Mouse (Mus musculus): ENCODE data around the gene Ccdc24. TPM values are rescaled to one million over a fixed set of nuclear protein-coding genes. Genes with fewer than 3 reads are reported as not detected.
A peak's percentile ranks its signal among the peaks of the same experiment; 100 is the strongest.

Ccdc24 gene
- 1 to 10 TPM in 1 of 2 experiments, under 1 TPM in 1; 0.79 to 2.0 TPM for total RNA-seq (2021)
- long read RNA-seq, experiment 1, result 0 reads
- long read RNA-seq, experiment 2, result 0 reads

DNA sequence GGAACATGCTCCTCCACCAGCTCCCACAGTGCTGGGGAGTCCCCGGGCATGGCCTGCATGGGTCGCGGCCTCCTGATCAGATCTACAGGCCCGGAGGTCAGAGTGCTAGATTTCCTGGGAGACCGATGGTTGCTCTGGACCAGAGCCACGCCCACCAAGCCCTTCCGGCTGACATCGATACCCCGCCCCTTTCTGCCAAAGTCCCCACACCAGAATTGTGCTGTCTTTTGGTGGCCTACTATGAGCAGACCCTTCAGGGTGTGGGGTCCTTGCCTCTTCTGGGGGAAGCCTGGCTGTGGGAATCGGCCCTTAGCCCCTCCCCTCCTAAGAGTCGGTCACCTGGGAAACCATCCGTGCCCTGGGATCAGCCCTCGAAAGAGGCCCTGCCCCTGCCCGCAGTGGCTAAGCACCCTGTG, at the start of gene Ccdc24:
TSS of gene Ccdc24 (minus strand) at position 87 of the 416 bp plus-strand sequence.
- Histone ChIP-seq H3K4me3 (no peak within 1 kb of the TSS), H3K27ac (no peak within 1 kb of the TSS)
- TF ChIP-seq CTCF (conservative IDR thresholded peaks at IDR 0.05), result no peak
- DNase-seq (ENCODE audit: low spot score in 2 of 2), result no peak

DNA sequence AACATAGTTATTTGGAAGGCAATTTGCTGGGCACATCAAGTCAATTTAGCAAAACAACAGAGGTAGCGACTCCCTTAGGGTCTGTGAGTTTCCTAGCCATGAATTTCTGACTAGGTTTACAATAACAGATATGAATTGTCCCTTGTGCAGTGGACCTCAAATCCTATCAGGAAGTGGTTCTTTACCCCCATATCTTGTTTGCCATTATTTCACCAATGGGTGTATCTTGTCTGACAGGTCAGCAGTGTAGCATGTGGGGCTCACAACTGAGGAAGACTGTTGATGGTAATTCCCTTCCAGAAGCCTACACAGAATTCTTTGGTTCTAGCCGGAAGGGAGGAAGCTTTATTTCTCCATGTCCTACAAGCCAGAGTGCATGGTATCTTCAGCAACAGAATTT, 49.0 kb upstream of the Ccdc24 start:
- Histone ChIP-seq H3K27ac (no peak overlapping the region), H3K4me3 (no peak overlapping the region)
- no peak for TF ChIP-seq CTCF (conservative IDR thresholded peaks at IDR 0.05)
- no peak for DNase-seq (ENCODE audit: low spot score in 2 of 2)

DNA sequence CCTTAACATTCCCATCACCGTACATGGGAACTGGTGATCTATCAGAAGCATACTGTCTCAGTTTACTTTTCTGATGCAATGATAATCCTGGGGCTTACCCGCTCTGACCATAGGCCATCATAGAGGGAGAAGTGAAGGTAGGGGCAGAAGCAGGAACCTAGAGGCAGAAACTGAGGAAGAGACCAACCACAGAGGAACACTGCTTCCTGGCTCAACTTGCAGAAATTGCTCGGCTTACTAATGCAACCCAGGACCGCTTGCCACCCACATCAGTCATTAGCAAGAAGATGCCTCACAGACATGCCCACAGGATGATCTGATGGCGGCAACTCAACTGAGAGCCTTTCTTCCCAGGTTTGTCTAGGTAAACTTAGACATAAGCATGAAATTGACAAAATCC, 46.4 kb upstream of the Ccdc24 start:
- no peak for DNase-seq (ENCODE audit: low spot score in 2 of 2)
- no peak for TF ChIP-seq CTCF (conservative IDR thresholded peaks at IDR 0.05)

DNA sequence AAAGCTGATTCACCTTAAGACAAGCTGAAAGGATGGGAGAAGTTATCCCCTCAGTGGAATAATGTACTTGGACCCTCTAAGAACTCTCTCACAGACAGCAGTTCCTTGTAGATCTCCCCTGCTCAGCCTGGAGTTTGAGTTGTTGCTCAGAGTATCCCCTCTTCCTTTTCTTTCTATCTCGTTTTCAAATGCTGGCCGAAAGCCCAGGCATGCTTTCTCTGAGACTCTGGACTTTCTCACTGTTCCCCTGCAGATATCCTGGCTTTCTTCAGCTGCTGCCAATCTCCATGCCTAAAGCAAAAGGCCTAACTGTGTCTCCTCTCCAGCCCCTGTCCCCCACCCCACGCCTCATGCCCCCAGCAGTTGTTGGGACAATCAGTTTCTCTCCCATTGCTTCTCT, 45.9 kb upstream of the Ccdc24 start:
- H3K4me3 ChIP-seq, result no peak overlapping the region
- TF ChIP-seq CTCF (conservative IDR thresholded peaks at IDR 0.05), result no peak
- H3K27ac ChIP-seq, result no peak overlapping the region
- DNase-seq (ENCODE audit: low spot score in 2 of 2), result no peak

More for the DNA sequence above, 46.4 kb upstream of the Ccdc24 start:
- no peak overlapping the region for H3K4me3 ChIP-seq
- no peak overlapping the region for H3K27ac ChIP-seq

DNA sequence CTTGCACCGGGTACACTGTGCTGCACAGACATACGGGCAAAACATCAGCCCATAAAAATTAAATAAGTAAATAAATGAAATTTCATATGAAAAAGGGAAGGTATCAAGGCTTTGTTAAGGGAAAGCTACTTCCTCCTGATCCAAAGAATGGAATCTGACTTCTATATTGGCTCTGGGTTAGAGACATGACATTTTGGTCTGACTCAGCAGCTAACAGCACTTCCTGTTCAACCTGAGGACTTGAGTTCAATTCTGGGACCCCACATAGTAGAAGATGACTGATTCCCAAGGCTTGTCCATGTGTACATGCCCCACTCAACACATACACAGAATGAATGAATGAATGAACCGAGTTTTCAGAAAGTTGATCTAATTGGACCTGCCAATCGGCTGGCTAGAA, 45.5 kb upstream of the Ccdc24 start:
- Histone ChIP-seq H3K4me3 (no peak overlapping the region), H3K27ac (no peak overlapping the region)
- no peak for TF ChIP-seq CTCF (conservative IDR thresholded peaks at IDR 0.05)
- no peak for DNase-seq (ENCODE audit: low spot score in 2 of 2)

DNA sequence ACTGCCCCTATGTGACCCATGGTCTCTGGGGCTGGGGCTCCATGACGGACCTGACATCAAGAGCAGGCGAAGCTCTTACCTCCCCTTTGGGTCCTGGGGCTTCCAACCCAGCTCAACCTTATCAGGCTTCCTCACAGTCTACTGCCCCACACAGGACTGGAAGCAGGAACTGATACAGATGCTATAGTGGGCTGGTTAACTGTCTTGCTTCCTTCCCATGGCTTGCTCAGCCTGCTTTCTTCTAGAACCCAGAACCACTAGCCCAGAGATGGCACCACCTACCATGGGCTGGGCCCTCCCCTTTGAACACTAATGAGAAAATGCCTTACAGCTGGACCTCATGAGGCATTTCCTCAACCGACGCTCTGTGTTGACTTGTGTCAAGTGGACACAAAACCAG, 45.0 kb upstream of the Ccdc24 start:
- no peak overlapping the region for H3K27ac ChIP-seq
- H3K4me3 ChIP-seq, result no peak overlapping the region
- TF ChIP-seq CTCF (conservative IDR thresholded peaks at IDR 0.05), result no peak
- DNase-seq (ENCODE audit: low spot score in 2 of 2), result no peak

DNA sequence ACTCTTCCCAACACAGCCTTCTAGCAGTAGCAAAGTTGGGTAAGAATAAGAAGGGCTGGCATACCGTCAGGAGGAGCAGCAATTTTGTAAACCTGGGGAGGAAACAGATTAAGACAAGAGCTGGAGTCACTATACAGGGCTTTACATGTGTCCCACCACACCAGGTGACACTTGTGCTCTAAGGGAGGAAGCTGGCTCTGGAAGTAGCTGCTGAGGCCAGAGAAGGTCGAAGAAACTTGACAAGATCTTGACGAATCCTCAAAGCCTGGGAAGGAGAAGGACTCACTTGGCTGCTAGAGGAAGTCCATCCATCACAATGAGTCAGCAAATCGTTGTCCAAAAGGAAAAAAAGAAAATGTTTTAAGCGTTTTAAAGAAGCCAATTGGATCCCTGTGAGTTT, 44.0 kb upstream of the Ccdc24 start:
- H3K27ac ChIP-seq, result no peak overlapping the region
- no peak for TF ChIP-seq CTCF (conservative IDR thresholded peaks at IDR 0.05)
- H3K4me3 ChIP-seq, result no peak overlapping the region
- no peak for DNase-seq (ENCODE audit: low spot score in 2 of 2)

DNA sequence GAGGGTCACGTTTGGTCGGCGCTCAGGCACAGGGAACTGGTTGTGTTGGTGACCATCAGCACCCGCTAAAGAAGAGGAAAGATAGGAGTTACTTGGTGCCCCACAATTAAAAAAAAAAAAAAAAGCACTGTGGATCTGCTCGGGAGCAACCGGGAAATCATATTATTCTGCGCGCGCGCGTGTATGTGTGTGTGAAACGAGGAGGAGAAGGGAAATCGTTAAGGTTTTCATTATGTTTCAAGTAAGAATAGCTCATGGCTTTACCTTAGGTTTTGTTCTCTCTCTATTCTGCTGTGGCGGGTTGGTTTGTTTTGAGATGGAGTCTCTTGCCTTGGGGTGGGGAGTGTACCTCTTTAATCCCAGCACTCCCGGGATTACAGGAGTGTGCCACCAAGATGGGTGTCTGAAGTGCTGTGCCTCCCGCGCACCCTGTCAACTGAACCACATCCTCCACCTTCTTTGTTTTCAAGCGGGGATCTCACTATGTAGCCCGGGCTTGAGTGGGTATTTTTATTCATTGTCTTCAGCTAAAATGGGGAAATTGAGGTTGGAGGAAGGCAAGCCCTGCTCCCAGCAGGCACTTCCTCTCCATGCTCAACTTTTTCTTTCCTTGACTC, 43.2 kb upstream of the Ccdc24 start:
- DNase-seq (ENCODE audit: low spot score in 2 of 2), result no peak
- peak overlapping the region; percentile 100 for H3K27ac ChIP-seq
- peak overlapping the region; percentile 85 for H3K4me3 ChIP-seq
- no peak for TF ChIP-seq CTCF (conservative IDR thresholded peaks at IDR 0.05)

DNA sequence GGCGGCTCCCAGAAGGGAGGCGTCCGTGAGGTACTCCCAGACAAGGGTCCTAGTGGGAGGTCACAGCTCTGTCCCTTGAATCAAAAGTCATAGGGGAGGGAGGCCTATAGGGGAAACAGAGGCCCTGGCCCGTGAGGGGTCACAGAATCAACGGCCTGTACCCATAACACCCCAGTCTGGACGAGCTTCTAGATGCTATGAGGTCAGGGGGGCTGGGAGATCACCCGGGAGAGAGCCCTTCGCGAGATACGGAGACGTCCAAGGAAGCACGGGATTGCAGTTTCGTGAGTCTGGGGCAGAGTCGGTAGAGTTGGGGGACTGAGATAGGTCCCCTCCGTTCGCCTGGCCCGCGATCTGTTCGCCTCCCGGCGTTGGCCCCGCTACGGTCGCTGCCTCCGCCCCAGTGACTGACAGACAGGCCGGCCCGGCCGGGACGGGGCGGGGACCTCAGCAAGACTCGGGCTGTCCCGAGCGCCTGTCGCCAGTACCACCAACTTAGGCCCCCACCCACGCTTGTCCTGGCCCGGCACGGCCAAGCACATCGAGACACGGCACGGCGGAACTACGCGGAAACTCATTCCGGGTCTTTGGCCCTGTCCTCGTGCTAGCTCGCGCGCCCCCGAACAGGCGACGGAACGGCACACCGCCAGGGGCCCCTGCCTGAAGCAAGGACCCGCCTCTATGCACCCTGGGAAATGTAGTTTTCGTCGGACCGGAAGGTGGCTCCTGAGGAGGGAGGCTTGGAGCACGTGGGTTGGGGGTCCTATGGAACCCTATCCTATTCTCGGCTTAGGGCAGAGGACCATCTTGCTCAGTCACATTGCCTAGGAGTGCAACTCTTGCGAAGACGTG, 42.5 kb upstream of the Ccdc24 start, which contains the start of gene Ipo13:
TSS of gene Ipo13 (minus strand) at position 409 of the 852 bp plus-strand sequence.
- TF ChIP-seq CTCF (conservative IDR thresholded peaks at IDR 0.05), result peak; percentile 58
- Histone ChIP-seq H3K4me3 (peak within 1 kb of the TSS; percentile 85), H3K27ac (peak within 1 kb of the TSS; percentile 100)
- DNase-seq (ENCODE audit: low spot score in 2 of 2), result peak; percentile 91 to 92

DNA sequence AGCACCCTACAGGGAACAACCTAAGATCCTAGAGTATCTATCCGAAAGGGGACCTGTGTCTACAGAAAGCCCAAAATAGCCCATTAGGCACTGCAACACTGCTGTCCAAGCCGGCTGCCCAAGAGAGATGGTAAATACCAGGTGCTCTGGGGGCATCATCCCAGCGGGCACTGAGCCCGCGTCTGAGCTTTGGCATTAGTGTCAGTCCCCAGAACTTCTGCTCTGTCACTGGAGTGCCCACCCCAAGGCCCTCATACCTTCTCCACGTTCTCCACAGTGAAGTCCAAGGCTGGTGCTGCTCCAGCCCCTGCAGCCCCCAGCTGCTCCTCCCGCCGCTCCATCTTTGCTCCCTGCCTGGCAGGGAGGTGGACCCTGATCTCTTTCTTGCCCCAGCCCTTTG, 41.7 kb upstream of the Ccdc24 start:
- TF ChIP-seq CTCF (conservative IDR thresholded peaks at IDR 0.05), result no peak
- Histone ChIP-seq H3K27ac (peak overlapping the region; percentile 100), H3K4me3 (peak overlapping the region; percentile 85)
- no peak for DNase-seq (ENCODE audit: low spot score in 2 of 2)

DNA sequence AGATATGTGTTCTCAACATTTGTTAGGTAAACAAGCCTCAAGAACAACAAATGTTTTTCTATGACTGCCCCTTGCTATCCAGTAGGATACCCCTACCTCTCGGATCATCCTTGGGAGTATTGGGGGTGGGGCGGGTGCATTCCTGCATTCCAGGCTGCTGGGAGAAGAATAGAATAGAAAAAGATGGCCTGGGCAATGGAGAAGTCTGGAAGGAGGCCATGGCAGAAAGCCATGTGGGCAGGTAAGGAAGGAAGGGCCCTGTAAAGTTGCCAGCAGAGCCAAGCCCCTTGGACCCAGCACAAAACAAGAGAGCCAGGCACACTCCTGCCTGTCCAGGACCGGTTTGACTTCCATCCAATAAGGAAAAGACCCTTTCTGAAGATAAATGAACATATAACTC, 41.1 kb upstream of the Ccdc24 start:
- TF ChIP-seq CTCF (conservative IDR thresholded peaks at IDR 0.05), result no peak
- H3K4me3 ChIP-seq, result peak overlapping the region; percentile 85
- DNase-seq (ENCODE audit: low spot score in 2 of 2), result no peak
- H3K27ac ChIP-seq, result peak overlapping the region; percentile 100

DNA sequence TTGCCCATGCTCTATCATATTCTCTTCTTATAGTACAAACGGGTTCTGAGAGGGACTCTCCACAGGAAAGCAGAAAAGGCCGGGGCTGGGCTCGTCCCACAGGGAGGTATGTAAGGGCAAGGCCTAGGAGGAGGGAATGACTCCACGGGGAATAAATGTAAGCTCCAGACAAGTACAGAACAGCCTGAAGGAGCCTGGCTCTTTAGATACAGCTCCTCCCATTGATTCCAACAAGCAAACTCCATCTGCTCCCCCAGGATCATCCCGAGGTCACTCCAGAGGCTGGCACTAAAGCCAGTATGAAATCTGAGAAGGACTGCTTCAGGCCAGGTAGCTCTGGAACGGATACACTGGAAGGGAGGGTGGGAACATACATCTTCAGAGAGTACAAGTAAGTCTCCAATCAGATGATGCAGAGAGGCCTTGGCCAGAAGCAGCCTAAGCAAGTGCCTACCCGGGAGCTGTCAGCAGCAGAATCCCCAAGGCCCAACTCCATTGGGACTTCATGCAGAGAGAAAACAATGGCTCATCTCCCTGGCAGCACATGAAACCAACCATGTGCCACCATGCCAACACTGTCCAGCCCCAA, 40.4 kb upstream of the Ccdc24 start:
- no peak for TF ChIP-seq CTCF (conservative IDR thresholded peaks at IDR 0.05)
- no peak for DNase-seq (ENCODE audit: low spot score in 2 of 2)
- Histone ChIP-seq H3K27ac (peak overlapping the region; percentile 100), H3K4me3 (peak overlapping the region; percentile 85)

DNA sequence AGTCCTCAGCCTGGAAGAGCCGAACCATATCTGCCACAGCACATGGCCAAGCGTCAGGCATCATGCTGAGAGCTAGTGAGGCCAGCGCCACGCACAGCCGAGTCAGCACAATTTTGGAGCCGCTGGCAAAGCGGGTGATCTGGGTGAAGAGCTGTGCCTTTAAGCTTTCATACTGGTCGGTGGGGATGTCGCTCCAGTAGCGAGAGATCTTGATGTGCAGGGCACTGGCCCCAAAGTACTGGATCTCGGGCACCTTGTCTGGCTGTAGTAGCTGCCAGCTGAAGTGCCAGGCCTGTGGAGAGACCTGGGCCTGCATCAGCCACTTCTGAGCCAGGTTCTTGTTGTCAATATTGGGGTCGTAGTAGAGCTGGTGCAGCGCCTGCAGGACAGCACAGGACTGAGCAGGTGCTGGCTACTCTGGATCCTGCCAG, 39.8 kb upstream of the Ccdc24 start:
- no peak for DNase-seq (ENCODE audit: low spot score in 2 of 2)
- H3K27ac ChIP-seq, result peak overlapping the region; percentile 100
- TF ChIP-seq CTCF (conservative IDR thresholded peaks at IDR 0.05), result no peak
- peak overlapping the region; percentile 85 for H3K4me3 ChIP-seq
